Mouse (Mus musculus): ENCODE results near the gene Sfmbt1. TPM values are rescaled to one million over a fixed set of nuclear protein-coding genes. Genes with fewer than 3 reads are reported as not detected.

The Sfmbt1 gene
- total and polyA plus RNA-seq, 3 experiments: 9.4 to 33.0 (median 13.7) TPM

DNA sequence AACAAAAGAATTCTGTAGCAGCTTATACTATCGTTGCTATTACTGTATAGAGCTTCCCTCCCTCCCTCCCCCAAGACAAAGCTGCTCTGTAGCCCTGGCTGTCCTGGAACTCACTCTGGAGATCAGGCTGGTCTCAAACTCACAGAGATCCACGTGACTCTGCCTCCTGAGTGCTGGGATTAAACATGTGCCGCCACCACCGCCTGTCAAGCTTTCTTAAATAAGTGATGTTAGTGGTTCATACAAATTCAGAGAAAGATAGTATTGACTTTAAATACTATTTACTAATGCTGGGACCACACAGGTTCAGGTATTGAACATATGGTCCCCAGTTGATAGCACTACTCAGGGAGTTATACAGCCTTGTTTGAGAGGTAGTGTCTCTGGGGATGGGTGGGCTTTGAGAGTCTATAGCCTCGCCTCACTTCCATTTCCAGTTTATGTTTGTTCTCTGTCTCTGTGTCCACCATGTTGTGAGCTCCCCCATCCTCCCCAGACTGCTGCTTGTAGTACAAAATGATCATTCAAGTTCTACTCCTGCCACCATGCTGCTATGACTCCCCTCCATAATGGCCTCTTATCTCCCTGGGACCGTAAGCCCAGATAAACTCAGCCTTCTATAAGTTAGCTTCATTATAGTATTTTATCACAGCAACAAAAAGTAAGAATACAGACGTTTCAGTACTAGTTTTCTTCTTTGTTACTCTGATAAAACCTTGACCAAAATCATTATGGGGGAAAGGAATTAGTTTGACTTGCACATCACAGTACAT, 47.7 kb downstream of the Sfmbt1 start:
- peaks cover 21 to 23% of the 10 kb centered on the region in 2 experiments for H3K4me1 ChIP-seq (ENCODE audit: control insufficient read depth in 1 of 2, insufficient read depth in 2 of 2, low read length in 2 of 2)
- H3K27me3 ChIP-seq (ENCODE audit: control insufficient read depth in 1 of 2, insufficient read depth in 2 of 2, low read length in 2 of 2): no peaks in the 10 kb centered on the region
- no peaks in the 10 kb centered on the region for H3K9me3 ChIP-seq (replicated peaks; ENCODE audit: insufficient read depth, low read length)
- DNase-seq (ENCODE audit: low read depth, low spot score): peak; percentile 38
- peaks cover 5 to 28% of the 10 kb centered on the region in 2 experiments for H3K36me3 ChIP-seq (ENCODE audit: control insufficient read depth in 1 of 2, insufficient read depth in 2 of 2, low read length in 2 of 2)
- TF ChIP-seq ELF1 (IDR thresholded peaks at IDR 0.05; ENCODE audit: low read depth, low read length) (no peak), POLR2AphosphoS2 (IDR thresholded peaks at IDR 0.05; ENCODE audit: low read length) (no peak), EP300 (IDR thresholded peaks at IDR 0.05; ENCODE audit: low read depth in 1 of 2, low read length in 2 of 2) (peak in 1 of 2 experiments; percentile 36; a peak in 2 of 4 replicates), GATA1 (IDR thresholded peaks at IDR 0.05; ENCODE audit: low read depth, low read length) (peak; percentile 81), MXI1 (IDR thresholded peaks at IDR 0.05; ENCODE audit: low read depth, low read length) (no peak; the same call in 1 of the 2 replicates), SMC3 (IDR thresholded peaks at IDR 0.05; ENCODE audit: low read depth, low read length) (no peak), MYB (IDR thresholded peaks at IDR 0.05; ENCODE audit: low read depth, low read length) (no peak), USF2 (IDR thresholded peaks at IDR 0.05; ENCODE audit: borderline replicate concordance in 1 of 2, insufficient read depth in 1 of 2, low read depth in 1 of 2, low read length in 2 of 2) (no peak), TBP (IDR thresholded peaks at IDR 0.05; ENCODE audit: low read depth, low read length) (no peak), HCFC1 (IDR thresholded peaks at IDR 0.05; ENCODE audit: low read depth, low read length) (no peak), RCOR1 (IDR thresholded peaks at IDR 0.05; ENCODE audit: low read depth, low read length) (no peak), UBTF (IDR thresholded peaks at IDR 0.05; ENCODE audit: borderline replicate concordance, insufficient read depth, low read depth, low read length) (no peak), MAFK (IDR thresholded peaks at IDR 0.05; ENCODE audit: borderline replicate concordance, low read depth, low read length) (no peak), MAX (IDR thresholded peaks at IDR 0.05; ENCODE audit: low read length) (no peak), NELFE (IDR thresholded peaks at IDR 0.05; ENCODE audit: low read depth, low read length) (no peak), KAT2A (conservative IDR thresholded peaks at IDR 0.05; ENCODE audit: low read depth, low read length) (no peak), MYC (IDR thresholded peaks at IDR 0.05; ENCODE audit: low read depth, low read length) (no peak)
- H3K79me2 ChIP-seq (ENCODE audit: control insufficient read depth, insufficient read depth, low read length, poor library complexity): peaks cover 14% of the 10 kb centered on the region
- no peak overlapping the region for H3K9ac ChIP-seq (ENCODE audit: control insufficient read depth, low read depth, low read length, poor library complexity, severe bottlenecking)
- H3K27ac ChIP-seq (ENCODE audit: control insufficient read depth, low read depth, low read length): peak overlapping the region; percentile 46
- H3K4me3 ChIP-seq (ENCODE audit: control insufficient read depth in 1 of 2, insufficient read depth in 1 of 2, low read depth in 2 of 2, low read length in 2 of 2): no peak overlapping the region

DNA sequence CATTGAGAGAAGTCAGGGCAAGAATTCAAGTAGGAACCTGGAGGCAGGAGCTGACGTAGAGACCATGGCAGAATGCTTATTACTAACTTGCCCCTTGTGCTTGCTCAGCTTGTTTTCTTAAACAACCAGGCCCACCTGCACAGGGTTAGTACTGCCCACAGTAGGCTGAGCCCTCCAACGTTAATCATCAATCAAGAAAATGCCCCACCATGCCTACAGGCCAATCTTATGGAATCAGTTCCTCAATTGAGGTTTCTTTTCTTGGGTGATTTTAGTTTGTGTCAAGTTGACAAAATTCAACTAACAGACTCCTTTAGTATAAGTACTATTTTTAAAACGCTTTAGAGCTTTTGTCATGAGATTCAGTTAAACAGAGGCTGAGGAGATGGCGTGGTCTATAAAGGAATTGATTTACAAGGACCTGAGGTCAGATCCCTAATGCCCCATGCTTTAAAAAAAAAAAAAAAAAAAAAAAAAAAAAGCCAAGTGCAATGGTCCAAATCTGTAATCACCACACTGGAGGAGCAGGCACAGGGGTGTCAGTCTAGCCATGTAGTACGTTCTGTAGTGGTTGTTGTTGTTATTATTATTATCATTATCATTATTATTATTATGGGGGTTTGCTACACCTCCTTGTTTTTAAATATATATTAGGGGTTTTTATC, 48.4 kb downstream of the Sfmbt1 start:
- peaks cover 14% of the 10 kb centered on the region for H3K79me2 ChIP-seq (ENCODE audit: control insufficient read depth, insufficient read depth, low read length, poor library complexity)
- no peak overlapping the region for H3K9ac ChIP-seq (ENCODE audit: control insufficient read depth, low read depth, low read length, poor library complexity, severe bottlenecking)
- H3K27ac ChIP-seq (ENCODE audit: control insufficient read depth, low read depth, low read length): peak overlapping the region; percentile 16; the same call in 1 of the 2 replicates
- H3K9me3 ChIP-seq (replicated peaks; ENCODE audit: insufficient read depth, low read length): no peaks in the 10 kb centered on the region
- no peak overlapping the region for H3K4me3 ChIP-seq (ENCODE audit: control insufficient read depth in 1 of 2, insufficient read depth in 1 of 2, low read depth in 2 of 2, low read length in 2 of 2)
- H3K36me3 ChIP-seq (ENCODE audit: control insufficient read depth in 1 of 2, insufficient read depth in 2 of 2, low read length in 2 of 2): peaks cover 8 to 28% of the 10 kb centered on the region in 2 experiments
- H3K27me3 ChIP-seq (ENCODE audit: control insufficient read depth in 1 of 2, insufficient read depth in 2 of 2, low read length in 2 of 2): no peaks in the 10 kb centered on the region
- DNase-seq (ENCODE audit: low read depth, low spot score): peak; percentile 30
- TF ChIP-seq ZNF384 (IDR thresholded peaks at IDR 0.05; ENCODE audit: low read depth, low read length) (peak; percentile 53; the same call in 1 of the 2 replicates), RAD21 (IDR thresholded peaks at IDR 0.05; ENCODE audit: low read depth, low read length) (no peak)
- H3K4me1 ChIP-seq (ENCODE audit: control insufficient read depth in 1 of 2, insufficient read depth in 2 of 2, low read length in 2 of 2): peaks cover 17 to 21% of the 10 kb centered on the region in 2 experiments

Data from MEL (cell line).